Mouse (Mus musculus) 3134 (cell line): ENCODE data around the gene Crybb3.

Experiments used
- DNase-seq: peaks from one replicate; pipeline ENCODE4 v3.0.0-alpha.2; 2011; ENCODE audit warnings: low spot score; ENCODE audit not compliant: insufficient read length; ENCODE audit errors: extremely low read depth

The Crybb3 gene

DNA sequence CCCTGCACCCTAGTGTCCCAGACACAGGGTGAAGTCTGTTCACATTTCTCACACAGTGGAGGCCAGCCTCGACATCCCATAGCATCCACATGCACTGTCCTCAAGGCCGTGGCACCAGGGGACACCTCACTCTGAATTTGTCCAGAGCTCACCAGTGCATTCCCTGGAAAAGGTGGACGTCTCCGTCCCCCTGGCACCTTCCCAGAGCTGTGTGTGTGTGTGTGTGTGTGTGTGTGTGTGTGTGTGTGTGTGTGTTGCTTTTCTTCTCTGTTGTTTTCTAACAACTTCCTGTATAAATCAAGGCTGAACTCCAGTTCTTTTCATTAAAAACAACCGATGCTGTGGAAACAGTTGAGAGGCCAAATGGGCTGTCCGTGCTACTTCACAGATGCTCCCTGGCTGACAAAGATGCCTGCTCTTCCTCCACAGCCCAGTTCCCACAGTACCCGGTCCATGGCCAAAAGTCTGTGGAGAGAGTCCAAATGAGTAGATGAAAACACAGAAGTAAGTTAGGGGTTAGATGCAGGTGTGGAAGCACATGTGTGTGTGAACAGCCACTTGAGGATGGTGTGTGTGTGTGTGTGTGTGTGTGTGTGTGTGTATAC, 30.7 kb downstream of the Crybb3 start:
- no peak for DNase-seq

- DNase-seq = no peak
Measured at GRCm38 (mm10) chr5:113049876-113050275, 31.5 kb downstream of the Crybb3 start.

- DNase-seq = no peak
Measured at GRCm38 (mm10) chr5:113045511-113046273, 35.7 kb downstream of the Crybb3 start.

GRCm38 (mm10) chr5:113043531-113043930, 37.9 kb downstream of the Crybb3 start:
- DNase-seq = no peak

- no peak for DNase-seq
Measured at GRCm38 (mm10) chr5:113041567-113042071, 39.8 kb downstream of the Crybb3 start.

DNA sequence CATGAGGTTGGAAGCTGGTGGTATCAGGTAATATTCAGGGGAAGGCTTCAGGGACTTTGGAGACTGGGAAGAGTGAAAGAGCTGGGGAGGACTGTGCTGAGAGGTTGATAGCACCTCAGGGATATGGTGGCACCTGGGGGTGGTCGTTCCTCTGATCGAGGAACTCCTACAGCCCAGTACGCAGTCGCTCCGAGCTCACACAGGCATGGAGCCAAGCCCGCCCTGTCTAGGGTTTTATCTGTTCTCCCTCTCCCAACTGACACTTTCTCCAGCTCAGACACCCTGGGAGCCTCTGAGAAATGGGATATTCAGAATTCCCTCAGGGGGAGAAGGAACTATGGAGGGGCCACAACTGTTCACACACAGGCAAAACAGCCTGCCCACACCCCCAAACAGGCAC, 40.6 kb downstream of the Crybb3 start:
- DNase-seq = no peak

- no peak for DNase-seq
Measured at GRCm38 (mm10) chr5:113038601-113039000, 42.8 kb downstream of the Crybb3 start.

DNA sequence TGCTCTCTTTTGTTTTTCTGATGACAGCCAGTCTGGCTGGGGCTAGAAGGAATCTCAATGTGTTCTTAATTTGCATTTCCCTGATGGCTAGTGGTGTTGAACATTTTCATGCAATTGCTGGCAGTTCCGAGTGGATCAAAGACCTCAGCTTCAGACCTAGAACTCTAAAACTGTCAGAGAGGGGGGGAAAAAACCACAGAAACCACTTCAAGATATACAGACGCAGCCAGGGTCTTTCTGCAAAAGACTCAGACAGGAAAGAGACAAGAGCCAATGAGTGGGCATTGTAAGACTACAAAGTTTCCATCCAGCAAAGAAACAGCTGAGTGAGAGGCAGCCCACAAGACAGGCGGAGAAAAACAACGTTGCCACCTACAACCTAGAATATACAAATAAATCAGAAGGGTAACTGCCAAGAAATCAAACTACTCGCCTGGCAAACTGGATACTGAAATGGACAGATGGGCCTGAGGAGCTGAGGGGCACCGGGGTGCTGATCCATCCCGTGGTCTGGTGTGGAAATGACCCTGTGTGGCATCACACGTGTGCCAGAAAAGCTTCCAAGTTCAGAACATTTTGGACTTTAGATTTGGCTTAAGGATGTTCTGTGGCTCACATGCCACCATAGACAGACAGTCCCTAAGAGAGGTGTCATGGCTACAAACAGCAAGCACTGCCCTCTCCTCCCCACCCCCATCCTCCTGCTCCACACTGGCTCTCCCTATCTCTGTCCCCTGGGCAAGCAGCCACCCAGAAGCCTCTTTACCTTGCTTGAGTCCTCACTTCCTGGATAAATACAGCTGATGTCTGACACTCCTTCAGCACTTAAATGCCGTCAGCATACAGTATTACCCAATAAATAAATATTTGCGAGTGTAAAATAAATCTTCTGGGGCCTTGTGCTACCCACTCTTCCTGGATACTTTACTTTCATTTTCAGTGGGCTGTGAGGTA, 46.0 kb downstream of the Crybb3 start:
- DNase-seq = peak; percentile 21

- DNase-seq = no peak
Measured at GRCm38 (mm10) chr5:113031201-113031754, 50.1 kb downstream of the Crybb3 start.

GRCm38 (mm10) chr5:113030082-113030481, 51.3 kb downstream of the Crybb3 start:
- DNase-seq = no peak

GRCm38 (mm10) chr5:113026706-113027105, 54.7 kb downstream of the Crybb3 start:
- DNase-seq = no peak
